Mouse (Mus musculus) kidney, adult 9 months (tissue): Measurements from ENCODE around the gene Ptpn6.
A peak's percentile ranks its signal among the peaks of the same experiment; 100 is the strongest.

Experiments
- DNase-seq: peaks from one replicate; pipeline ENCODE4 v3.0.0; 2022

Gene Ptpn6

GRCm38 (mm10) chr6:124724472-124724871, 14.0 kb downstream of the Ptpn6 start:
- DNase-seq: no peak

- DNase-seq: no peak
These were observed 15.0 kb downstream of the Ptpn6 start for GRCm38 (mm10) chr6:124723541-124723940.

- DNase-seq: no peak
These were observed 15.5 kb downstream of the Ptpn6 start for GRCm38 (mm10) chr6:124722876-124723473.

DNA sequence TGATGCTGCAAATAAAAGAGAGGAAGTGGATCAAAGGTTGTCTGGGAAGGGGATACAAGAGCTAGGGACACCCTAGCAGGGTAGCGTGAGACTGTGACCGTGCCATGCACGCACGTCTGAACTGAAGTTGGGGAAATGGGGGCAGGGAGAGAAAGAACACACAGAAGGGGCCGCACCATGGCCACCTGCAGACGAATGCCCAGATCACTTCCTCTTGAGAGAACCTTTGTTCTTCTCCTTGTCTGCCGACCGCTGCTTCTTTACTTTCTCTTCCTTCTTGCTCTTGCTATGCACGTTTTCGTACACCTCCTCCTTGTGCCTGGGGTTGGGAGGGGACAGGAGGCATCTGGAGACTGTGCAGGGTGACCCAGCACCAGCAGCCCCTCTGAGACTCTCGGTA, 17.6 kb downstream of the Ptpn6 start:
- DNase-seq: no peak

GRCm38 (mm10) chr6:124719354-124719978, 19.0 kb downstream of the Ptpn6 start:
- DNase-seq: no peak

DNA sequence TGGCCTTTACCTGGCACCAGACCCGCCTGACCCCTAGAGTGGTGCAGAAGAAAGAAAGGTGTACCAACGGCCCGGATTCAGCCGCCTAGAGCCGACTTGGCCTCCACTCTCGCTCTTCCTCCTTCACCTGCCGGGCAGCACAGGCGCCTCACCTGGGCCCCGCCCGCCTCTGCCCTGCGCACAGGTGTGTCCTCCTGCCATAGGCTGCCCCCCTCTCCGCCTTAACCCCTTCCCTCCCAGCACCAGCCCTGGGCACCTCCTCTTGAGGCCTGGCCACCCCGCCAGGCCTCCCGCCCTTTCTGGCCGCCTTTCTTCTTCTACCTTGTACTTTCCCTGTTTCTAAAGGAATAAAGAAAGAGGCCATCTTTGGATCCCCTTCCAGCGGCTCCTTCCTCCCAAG, 19.8 kb downstream of the Ptpn6 start:
- DNase-seq: peak; percentile 55

DNA sequence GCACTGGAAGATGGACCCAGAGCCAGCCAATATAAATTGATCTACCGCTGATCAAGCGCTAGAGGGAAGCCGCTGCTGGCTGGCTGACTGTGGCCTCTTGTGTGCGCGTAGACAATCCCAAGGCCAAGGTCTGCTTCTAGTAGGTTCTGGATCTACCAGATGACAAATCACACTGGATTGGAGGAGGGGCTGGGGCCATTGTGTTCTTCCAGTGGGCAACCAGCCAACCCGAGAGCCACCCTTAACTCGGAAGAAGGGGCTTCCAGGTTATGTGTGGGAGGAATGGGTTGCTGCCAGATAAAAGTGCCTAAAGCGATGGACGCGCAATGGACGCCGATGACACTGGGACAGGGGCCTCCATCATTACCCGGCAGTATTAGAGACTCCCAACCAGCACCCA, 20.5 kb downstream of the Ptpn6 start:
- DNase-seq: no peak

GRCm38 (mm10) chr6:124716864-124717490, 21.5 kb downstream of the Ptpn6 start:
- peak; percentile 58 for DNase-seq

DNA sequence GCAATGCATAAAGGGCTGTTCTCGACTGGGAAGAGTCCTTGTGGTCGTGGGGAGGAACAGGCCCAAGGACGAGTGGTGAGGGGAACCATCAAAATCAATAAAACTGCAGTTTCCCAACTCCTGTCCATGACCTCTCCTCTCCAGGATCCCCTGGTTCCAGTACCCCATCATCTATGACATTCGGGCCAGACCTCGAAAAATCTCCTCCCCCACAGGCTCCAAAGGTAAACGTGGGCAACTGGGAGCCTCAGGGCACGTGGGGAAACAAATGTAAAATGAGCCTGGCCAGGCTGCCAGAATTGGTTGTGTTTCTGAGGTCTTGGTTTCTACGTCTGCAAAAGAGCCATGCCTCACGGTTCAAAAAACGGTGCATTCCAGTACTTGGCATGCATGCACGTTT, 25.6 kb downstream of the Ptpn6 start:
- no peak for DNase-seq

DNA sequence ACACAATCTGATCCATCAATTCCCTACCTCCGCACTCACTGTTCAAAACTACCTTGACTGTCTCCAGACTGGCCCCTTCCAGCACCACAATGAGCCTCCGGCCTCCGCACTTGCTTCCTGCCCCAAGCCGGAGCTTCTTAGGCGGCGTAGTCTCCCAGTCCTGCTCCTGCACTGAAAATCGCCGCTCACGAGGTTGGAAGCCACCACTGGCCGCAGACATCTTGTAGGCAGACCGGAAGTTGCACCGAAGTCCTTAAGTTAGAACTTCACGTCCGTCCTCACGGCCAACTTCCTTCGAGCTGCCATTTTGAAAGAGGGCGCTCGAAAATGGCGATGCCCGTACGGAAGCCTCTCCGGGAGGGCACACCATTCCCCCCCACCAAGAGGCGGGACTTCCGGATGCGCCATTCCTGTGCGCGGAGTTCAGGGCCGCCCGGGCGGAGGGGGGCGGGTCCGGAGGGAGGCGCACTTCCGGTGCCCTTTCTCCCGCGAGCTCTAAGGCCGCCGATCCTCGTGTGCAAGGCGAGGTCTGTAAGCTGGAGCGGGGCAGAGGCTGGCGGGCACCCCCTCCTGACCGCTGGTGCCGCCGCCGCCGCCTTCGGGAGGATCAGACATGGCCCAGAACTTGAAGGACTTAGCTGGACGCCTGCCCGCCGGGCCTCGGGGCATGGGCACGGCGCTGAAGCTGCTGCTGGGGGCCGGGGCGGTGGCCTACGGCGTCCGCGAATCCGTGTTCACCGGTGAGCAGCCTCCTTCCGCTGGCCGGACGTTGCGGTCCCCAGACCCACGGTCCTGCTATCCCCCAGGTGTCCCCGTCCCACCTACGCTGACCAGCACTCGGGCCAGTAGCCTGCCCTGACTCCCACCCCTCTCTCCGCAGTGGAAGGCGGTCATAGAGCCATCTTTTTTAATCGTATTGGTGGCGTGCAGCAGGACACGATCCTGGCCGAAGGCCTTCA, 26.4 kb downstream of the Ptpn6 start, which contains the start of the genes Emg1 and Phb2:
Gene Emg1 (minus strand): TSS at position 355 of the 959 bp plus-strand sequence.
Gene Phb2 (plus strand): TSS at position 513 of the 959 bp plus-strand sequence.
- peak; percentile 99 for DNase-seq

DNA sequence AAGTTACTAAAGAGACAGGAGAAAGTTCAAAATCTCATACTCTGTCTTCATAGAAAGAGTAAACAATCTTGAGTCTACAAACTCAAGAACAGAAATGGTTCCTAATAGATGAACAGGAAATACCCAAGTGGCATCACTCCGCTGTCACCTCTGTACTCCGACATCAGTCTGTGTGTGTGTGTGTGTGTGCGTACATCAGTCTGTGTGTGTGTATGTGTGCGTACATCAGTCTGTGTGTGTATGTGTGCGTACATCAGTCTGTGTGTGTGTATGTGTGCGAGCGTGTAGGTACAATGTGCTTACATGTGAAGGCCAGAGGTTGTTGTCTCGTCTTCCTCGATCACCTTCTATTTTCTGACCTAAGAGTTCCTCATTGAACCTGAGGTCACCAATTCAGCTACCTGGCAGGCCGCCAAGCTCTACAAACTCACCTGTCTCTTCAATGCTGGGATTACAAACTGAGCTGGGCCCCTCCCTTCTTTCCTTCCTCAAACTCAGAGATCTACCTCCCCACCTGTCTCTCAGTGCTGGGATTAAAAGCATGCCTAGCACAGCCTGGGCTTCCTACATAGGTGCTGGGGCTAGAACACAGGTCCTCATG, 30.1 kb downstream of the Ptpn6 start:
- no peak for DNase-seq

DNA sequence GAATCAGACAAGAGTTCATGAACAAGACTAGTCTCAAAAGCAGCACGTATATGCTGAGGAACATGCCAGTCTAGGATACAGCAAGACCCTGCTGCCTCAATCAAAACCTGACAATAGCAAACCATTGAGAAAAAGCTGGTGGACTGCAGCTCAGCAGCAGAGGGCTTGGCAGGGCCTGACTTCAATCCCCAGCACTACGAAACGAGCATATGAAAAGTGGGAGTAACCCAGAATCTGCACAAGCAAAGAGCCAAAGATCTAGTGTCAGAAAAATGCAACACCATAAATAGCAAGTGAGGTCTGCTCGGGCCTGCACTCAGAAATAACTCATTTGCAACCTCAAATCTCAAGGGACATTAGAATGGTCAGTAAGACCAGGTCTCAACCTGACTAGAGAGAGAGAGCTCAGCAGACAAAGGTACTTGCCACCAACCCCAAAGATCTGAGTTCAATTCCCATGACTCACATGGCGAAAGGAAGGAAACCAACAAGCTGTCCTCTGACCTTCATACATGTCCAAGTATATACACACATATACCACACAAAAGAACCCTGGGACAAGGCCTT, 32.4 kb downstream of the Ptpn6 start:
- no peak for DNase-seq

GRCm38 (mm10) chr6:124704417-124704816, 34.1 kb downstream of the Ptpn6 start:
- no peak for DNase-seq

DNA sequence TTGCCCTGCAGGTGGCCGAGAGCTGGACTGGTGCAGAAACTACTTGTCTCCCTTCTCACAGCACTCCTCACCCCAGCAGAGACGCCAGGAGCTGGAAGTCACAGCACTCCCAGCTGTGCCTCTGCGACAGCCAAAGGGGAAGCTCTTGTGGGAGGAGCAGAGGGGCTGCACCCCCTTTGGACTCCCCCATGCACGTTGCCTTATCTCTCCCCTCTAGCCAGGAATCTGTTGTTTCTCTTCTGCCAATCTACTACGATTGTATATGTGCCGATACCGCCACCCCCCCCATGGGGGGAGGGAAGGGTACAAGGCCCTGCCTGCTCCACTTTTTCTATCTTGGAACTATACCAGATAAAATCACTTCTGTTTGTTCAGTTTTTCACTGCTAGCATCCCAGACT, 34.7 kb downstream of the Ptpn6 start:
- DNase-seq: no peak

GRCm38 (mm10) chr6:124702784-124703103, 35.8 kb downstream of the Ptpn6 start:
- DNase-seq: peak; percentile 80

DNA sequence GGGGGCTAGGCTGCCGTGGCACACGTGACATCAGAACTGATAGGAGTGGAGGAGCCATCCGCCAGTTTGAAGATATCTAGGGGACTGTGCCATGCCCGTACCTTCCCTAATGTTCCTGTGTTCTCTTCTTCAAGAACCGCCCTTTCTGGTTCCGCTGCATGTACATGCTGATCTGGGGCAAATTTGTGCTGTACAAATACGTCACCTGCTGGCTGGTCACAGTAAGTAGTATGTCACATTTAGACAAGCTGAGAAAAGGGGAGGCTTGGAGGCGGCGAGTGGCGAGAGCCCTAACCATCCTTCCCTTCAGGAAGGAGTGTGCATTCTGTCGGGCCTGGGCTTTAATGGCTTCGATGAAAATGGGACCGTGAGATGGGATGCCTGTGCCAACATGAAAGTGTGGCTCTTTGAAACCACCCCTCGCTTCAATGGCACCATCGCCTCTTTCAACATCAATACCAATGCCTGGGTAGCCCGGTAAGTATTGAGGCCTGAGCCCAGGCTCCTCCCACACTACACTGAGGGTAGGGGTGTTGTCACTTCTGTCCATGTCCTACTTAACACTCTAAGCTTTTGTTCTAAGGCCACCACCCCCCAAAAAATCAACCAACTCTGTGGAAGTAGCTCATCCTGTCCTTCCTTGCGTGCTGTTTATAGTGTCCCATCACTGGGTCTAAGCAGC, 36.3 kb downstream of the Ptpn6 start:
- DNase-seq: no peak

- no peak for DNase-seq
These were observed 37.2 kb downstream of the Ptpn6 start for GRCm38 (mm10) chr6:124701338-124701737.

GRCm38 (mm10) chr6:124699962-124700610, 38.4 kb downstream of the Ptpn6 start:
- peak; percentile 69 for DNase-seq

GRCm38 (mm10) chr6:124699366-124699765, 39.1 kb downstream of the Ptpn6 start:
- no peak for DNase-seq

- no peak for DNase-seq
These were observed 39.8 kb downstream of the Ptpn6 start for GRCm38 (mm10) chr6:124698751-124699150.

GRCm38 (mm10) chr6:124696441-124697150, 41.9 kb downstream of the Ptpn6 start:
- no peak for DNase-seq
